Comparison of ENCODE assay signal across 27 mouse cellular contexts in genomic region chr5:132450071-132450470, GRCm38 (mm10).
"Had no signal": no experiment of that assay in that cellular context is flagged by ENCODE, and none has a peak within 500 bp of the region (broad histone marks: within the 10 kb centered on the region; RNA-seq: fewer than 3 reads in every experiment).

No protein-coding gene starts in this region.

- H3K27me3 ChIP-seq: embryonic facial prominence, embryonic 12.5 days; embryonic facial prominence, embryonic 13.5 days; embryonic facial prominence, embryonic 15.5 days; forebrain, embryonic 12.5 days; forebrain, embryonic 13.5 days; forebrain, embryonic 15.5 days had no signal

- ATAC-seq: forebrain, embryonic 13.5 days; forebrain, embryonic 14.5 days; forebrain, embryonic 15.5 days; forebrain, embryonic 16.5 days; forebrain, postnatal 0 days had no signal

- H3K4me3 ChIP-seq: embryonic facial prominence, embryonic 10.5 days; embryonic facial prominence, embryonic 12.5 days; embryonic facial prominence, embryonic 13.5 days; embryonic facial prominence, embryonic 15.5 days; erythroblast, embryonic 14.5 days; forebrain, embryonic 10.5 days; forebrain, embryonic 12.5 days; forebrain, embryonic 13.5 days; forebrain, embryonic 15.5 days; gastrocnemius, adult 2 months had no signal

- H3K9me3 ChIP-seq: embryonic facial prominence, embryonic 10.5 days; embryonic facial prominence, embryonic 12.5 days; embryonic facial prominence, embryonic 13.5 days; embryonic facial prominence, embryonic 15.5 days; forebrain, embryonic 10.5 days; forebrain, embryonic 12.5 days; forebrain, embryonic 13.5 days; forebrain, embryonic 15.5 days had no signal

- H3K4me2 ChIP-seq: embryonic facial prominence, embryonic 12.5 days; embryonic facial prominence, embryonic 13.5 days; embryonic facial prominence, embryonic 15.5 days; forebrain, embryonic 12.5 days; forebrain, embryonic 13.5 days; forebrain, embryonic 15.5 days had no signal

- DNase-seq: cerebellum, adult 2 months; cerebellum, adult 8-10 months; cerebellum, adult 9-10 months; cerebellum, adult 9-11 months; cerebellum, postnatal 10 days; cerebellum, postnatal 14 days; cerebellum, postnatal 25 days; cerebellum, postnatal 36 days; embryo, embryonic 11 days; forebrain, postnatal 0 days; gastrocnemius, adult 2 months; gastrocnemius, postnatal 10 days; gastrocnemius, postnatal 14 days; gastrocnemius, postnatal 25 days; gastrocnemius, postnatal 36 days; heart, adult 18-20 months had no signal

- H3K36me3 ChIP-seq: embryonic facial prominence, embryonic 10.5 days; embryonic facial prominence, embryonic 12.5 days; embryonic facial prominence, embryonic 15.5 days; forebrain, embryonic 10.5 days; forebrain, embryonic 12.5 days; forebrain, embryonic 15.5 days had no signal

- H3K9ac ChIP-seq: embryonic facial prominence, embryonic 12.5 days; embryonic facial prominence, embryonic 13.5 days; embryonic facial prominence, embryonic 15.5 days; forebrain, embryonic 12.5 days; forebrain, embryonic 13.5 days; forebrain, embryonic 15.5 days; forebrain, postnatal 0 days had no signal

- H3K27ac ChIP-seq: embryonic facial prominence, embryonic 10.5 days; embryonic facial prominence, embryonic 12.5 days; embryonic facial prominence, embryonic 13.5 days; embryonic facial prominence, embryonic 15.5 days; forebrain, embryonic 10.5 days; forebrain, embryonic 12.5 days; forebrain, embryonic 13.5 days; forebrain, embryonic 15.5 days; gastrocnemius, adult 2 months had no signal

- H3K4me1 ChIP-seq: embryonic facial prominence, embryonic 12.5 days had no signal
